Mouse (Mus musculus) megakaryocyte, embryonic 14.5 days (primary cell): ENCODE results near the gene Hsd17b1.

ENCODE experiments used
- FLI1 ChIP-seq: IDR thresholded peaks from 2 replicates; pipeline ENCODE4 v1.6.1; 2012; ENCODE audit warnings: low read length, inconsistent platforms, mixed read lengths
- GATA1 ChIP-seq: IDR thresholded peaks from 3 replicates; pipeline ENCODE4 v1.6.1; 2012; ENCODE audit warnings: mixed read lengths, low read length, inconsistent platforms, borderline replicate concordance

- TF ChIP-seq GATA1 (no peak), FLI1 (no peak)
Observed at GRCm38 (mm10) chr11:101119131-101119760, 41.0 kb downstream of the Hsd17b1 start.
